Mouse (Mus musculus) CH12.LX (cell line): ENCODE data around the gene Asb11. TPM values are rescaled to one million over a fixed set of nuclear protein-coding genes. Genes with fewer than 3 reads are reported as not detected.
A peak's percentile ranks its signal among the peaks of the same experiment; 100 is the strongest.

ENCODE experiments used
- DNase-seq: peaks from one replicate; pipeline ENCODE4 v3.0.0-alpha.2; 2013; ENCODE audit errors: extremely low read depth
- H3K27ac ChIP-seq: 2 replicates; pipeline ENCODE4 v1.5.1; 2012; ENCODE audit warnings: low read depth, mild to moderate bottlenecking, control low read depth, moderate library complexity; ENCODE audit not compliant: insufficient read depth
- H3K27me3 ChIP-seq: replicated peaks from 2 replicates; pipeline ENCODE3; 2012; ENCODE audit warnings: inconsistent platforms
- H3K36me3 ChIP-seq, 2 experiments: replicated peaks in 1 of 2; 2 replicates each; pipeline versions ENCODE3 to v1.6.1; 2012; ENCODE audit warnings: inconsistent platforms in 1 of 2, low read length in 1 of 2, mild to moderate bottlenecking in 1 of 2, mixed read lengths in 1 of 2, moderate library complexity in 1 of 2; ENCODE audit not compliant: control insufficient read depth in 1 of 2, insufficient read depth in 1 of 2
- H3K4me1 ChIP-seq, 2 experiments: 2 replicates each; pipeline ENCODE4 v1.6.1; 2012; ENCODE audit warnings: inconsistent platforms in 1 of 2, moderate library complexity in 1 of 2; ENCODE audit not compliant: insufficient read depth in 2 of 2, control insufficient read depth in 1 of 2
- H3K4me2 ChIP-seq: 2 replicates; pipeline ENCODE4 v1.6.1; 2012; ENCODE audit warnings: low read depth, mild to moderate bottlenecking, control low read depth; ENCODE audit not compliant: poor library complexity, insufficient read depth, severe bottlenecking
- H3K4me3 ChIP-seq, 3 experiments: fragments of 150-350 bp in 1 of 3; sonication (generic) in 1 of 3; replicated peaks in 1 of 3; 2 replicates each; pipeline versions ENCODE3 to v1.5.1; 2011 to 2012; ENCODE audit warnings: low read depth in 2 of 3, low read length in 2 of 3, mild to moderate bottlenecking in 2 of 3, moderate library complexity in 2 of 3, control low read depth in 1 of 3, improper control_type of control experiment in 1 of 3, inconsistent platforms in 1 of 3, mixed read lengths in 1 of 3; ENCODE audit not compliant: poor library complexity in 1 of 3
- H3K79me2 ChIP-seq: replicated peaks from 2 replicates; pipeline ENCODE4 v1.6.1; 2012; ENCODE audit warnings: mild to moderate bottlenecking, moderate library complexity; ENCODE audit not compliant: control insufficient read depth, poor library complexity, insufficient read depth, severe bottlenecking; ENCODE audit errors: extremely low read depth
- H3K9ac ChIP-seq: 2 replicates; pipeline ENCODE4 v1.6.1; 2012; ENCODE audit warnings: low read depth, mild to moderate bottlenecking, control low read depth, moderate library complexity; ENCODE audit not compliant: insufficient read depth
- H3K9me3 ChIP-seq: replicated peaks from 2 replicates; pipeline ENCODE3; 2012; ENCODE audit warnings: low read length, inconsistent platforms, mixed read lengths
- BHLHE40 ChIP-seq: IDR thresholded peaks from 2 replicates; pipeline ENCODE4 v1.6.1; 2011; ENCODE audit warnings: mild to moderate bottlenecking, low read depth, low read length, improper control_type of control experiment
- CHD2 ChIP-seq: IDR thresholded peaks from 2 replicates; pipeline ENCODE4 v1.6.1; 2011; ENCODE audit warnings: low read length, improper control_type of control experiment
- CTCF ChIP-seq, 2 experiments: IDR thresholded peaks in 1 of 2; conservative IDR thresholded peaks in 1 of 2; 2 replicates each; pipeline ENCODE4 v1.5.1; 2011 to 2012; ENCODE audit warnings: low read depth in 2 of 2, low read length in 2 of 2, improper control_type of control experiment in 1 of 2, inconsistent platforms in 1 of 2, mild to moderate bottlenecking in 1 of 2, moderate library complexity in 1 of 2
- EP300 ChIP-seq: IDR thresholded peaks from 2 replicates; pipeline ENCODE4 v1.6.1; 2011; ENCODE audit warnings: low read length, improper control_type of control experiment
- GABPA ChIP-seq: IDR thresholded peaks from 2 replicates; pipeline ENCODE4 v1.6.1; 2012; ENCODE audit warnings: low read depth, low read length, improper control_type of control experiment, inconsistent platforms; ENCODE audit not compliant: insufficient replicate concordance
- HCFC1 ChIP-seq: IDR thresholded peaks from 2 replicates; pipeline ENCODE4 v1.6.1; 2012; ENCODE audit warnings: low read depth, mild to moderate bottlenecking, inconsistent platforms, low read length, improper control_type of control experiment
- JUND ChIP-seq: conservative IDR thresholded peaks from 2 replicates; pipeline ENCODE4 v1.6.1; 2011; ENCODE audit warnings: low read depth, low read length, improper control_type of control experiment
- KAT2A ChIP-seq: IDR thresholded peaks from 2 replicates; pipeline ENCODE4 v1.6.1; 2012; ENCODE audit warnings: low read length, improper control_type of control experiment, inconsistent platforms; ENCODE audit not compliant: insufficient replicate concordance
- MEF2A ChIP-seq: IDR thresholded peaks from 2 replicates; pipeline ENCODE4 v1.6.1; 2014; ENCODE audit warnings: low read depth, mild to moderate bottlenecking, inconsistent platforms, low read length, improper control_type of control experiment, borderline replicate concordance
- PAX5 ChIP-seq: IDR thresholded peaks from 2 replicates; pipeline ENCODE4 v1.6.1; 2012; ENCODE audit warnings: low read length, inconsistent platforms, mixed read lengths
- RAD21 ChIP-seq: IDR thresholded peaks from 2 replicates; pipeline ENCODE4 v1.6.1; 2011; ENCODE audit warnings: low read depth, mild to moderate bottlenecking, low read length, improper control_type of control experiment, moderate library complexity
- TBP ChIP-seq: conservative IDR thresholded peaks from 2 replicates; pipeline ENCODE4 v1.6.1; 2011; ENCODE audit warnings: low read depth, low read length, improper control_type of control experiment
- ZC3H11A ChIP-seq: IDR thresholded peaks from 2 replicates; pipeline ENCODE4 v1.6.1; 2012; ENCODE audit warnings: low read depth, mild to moderate bottlenecking, inconsistent platforms, low read length, improper control_type of control experiment
- dilution Hi-C: fragments of 300-500 bp; cut with MboI; formaldehyde crosslinking; loops from 2 replicates; pipeline ENCODE4 v1.14.3; 2020; ENCODE audit warnings: low sequenced_read_pairs; ENCODE audit not compliant: extremely low pct_unique_long_range_greater_than_20kb, extremely low pct_ligation_motif_present
- in situ Hi-C: fragments of 300-500 bp; cut with MboI; formaldehyde crosslinking; loops from 3 replicates; pipeline ENCODE4 v1.14.3; 2019; ENCODE audit warnings: low sequenced_read_pairs, low pct_ligation_motif_present, low pct_unique_long_range_greater_than_20kb, mixed read lengths
- polyA plus RNA-seq: library from polyadenylated mRNA; unstranded; fragments of >175 nt; gene quantifications from 2 replicates; pipeline ENCODE4 v1.2.1, GENCODE M21; 2012; ENCODE audit warnings: low read depth; ENCODE audit not compliant: insufficient read length
- total RNA-seq, 2 experiments: library from RNA; depleted of rRNA; stranded (reverse); fragments of 300-350 nt in 1 of 2; fragments of >200 nt in 1 of 2; gene quantifications; 2 replicates each; pipeline ENCODE4 v1.2.3; 2012 to 2014

The Asb11 gene
- total and polyA plus RNA-seq, 3 experiments, result not detected

GRCm38 (mm10) chrX:164459205-164459878, 22.5 kb downstream of the Asb11 start:
- Histone ChIP-seq H3K27me3 (no peaks in the 10 kb centered on the region), H3K79me2 (no peaks in the 10 kb centered on the region), H3K4me3 (no peak overlapping the region), H3K9me3 (no peaks in the 10 kb centered on the region), H3K4me2 (no peak overlapping the region), H3K36me3 (no peaks in the 10 kb centered on the region), H3K27ac (no peak overlapping the region), H3K9ac (no peak overlapping the region), H3K4me1 (no peaks in the 10 kb centered on the region)
- in situ Hi-C loops (no loop called here), dilution Hi-C loops (no loop called here)
- DNase-seq, result no peak
- TF ChIP-seq JUND (no peak), CTCF (conservative IDR thresholded peaks at IDR 0.05 in 1 of 2, IDR thresholded peaks at IDR 0.05 in 1 of 2; ENCODE audit: low read depth in 2 of 2, low read length in 2 of 2) (peak in 1 of 2 experiments; percentile 28; a peak in 1 of 4 replicates), TBP (no peak)

GRCm38 (mm10) chrX:164502258-164502657, 65.5 kb downstream of the Asb11 start:
- Histone ChIP-seq H3K4me1 (no peaks in the 10 kb centered on the region), H3K4me3 (no peak overlapping the region), H3K79me2 (no peaks in the 10 kb centered on the region), H3K27me3 (no peaks in the 10 kb centered on the region), H3K9me3 (no peaks in the 10 kb centered on the region), H3K4me2 (no peak overlapping the region), H3K27ac (no peak overlapping the region), H3K9ac (no peak overlapping the region), H3K36me3 (no peaks in the 10 kb centered on the region)
- DNase-seq, result no peak
- dilution Hi-C loops, result no loop called here
- TF ChIP-seq PAX5 (no peak), CHD2 (no peak), JUND (no peak), ZC3H11A (no peak), EP300 (no peak), KAT2A (no peak), GABPA (no peak), TBP (no peak), HCFC1 (no peak), RAD21 (no peak), MEF2A (no peak), BHLHE40 (no peak)
- in situ Hi-C loops, result no loop called here
